Mouse (Mus musculus): ENCODE results near the gene Sumo3. TPM values are rescaled to one million over a fixed set of nuclear protein-coding genes. Genes with fewer than 3 reads are reported as not detected.

Gene Sumo3
- 322 and 326 TPM in 2 replicates for polyA plus RNA-seq (2016; fragmentation: Nextera tagmentation; extraction: Ambion mirVana)

- Histone ChIP-seq H3K27me3 (no peaks in the 10 kb centered on the region), H3K4me1 (peaks cover 20% of the 10 kb centered on the region), H3K36me3 (replicated peaks) (peaks cover 16% of the 10 kb centered on the region), H3K9ac (peak within 1 kb of the TSS; percentile 77), H3K27ac (peak within 1 kb of the TSS; percentile 93), H3K4me3 (replicated peaks) (peak within 1 kb of the TSS; percentile 71), H3K9me3 (0 out of 2 replicates have a peak, but pooled peaks cover 5% of the 10 kb centered on the region), H3K4me2 (peak within 1 kb of the TSS; percentile 83)
- under 1% methylated on average over 100 of the region's 119 CpGs for WGBS
- peak; percentile 93 for ATAC-seq (ENCODE audit: low FRiP score)
These were observed at the start of gene Sumo3, which contains the start of gene Gm49325 for GRCm38 (mm10) chr10:77605908-77606826. Sumo3 (plus strand) TSS chr10:77606097. Gm49325 (plus strand) TSS chr10:77606197.

GRCm38 (mm10) chr10:77556631-77557030 is 49.3 kb upstream of the Sumo3 start:
- Histone ChIP-seq H3K27ac (no peak overlapping the region), H3K9ac (no peak overlapping the region), H3K9me3 (no peaks in the 10 kb centered on the region), H3K4me2 (no peak overlapping the region), H3K4me1 (no peaks in the 10 kb centered on the region), H3K4me3 (replicated peaks) (no peak overlapping the region), H3K36me3 (replicated peaks) (no peaks in the 10 kb centered on the region), H3K27me3 (no peaks in the 10 kb centered on the region)
- WGBS = 90% methylated on average over 7 of the region's 7 CpGs
- no peak for ATAC-seq (ENCODE audit: low FRiP score)

GRCm38 (mm10) chr10:77557641-77558040 is 48.3 kb upstream of the Sumo3 start:
- no peak for ATAC-seq (ENCODE audit: low FRiP score)
- Histone ChIP-seq H3K9me3 (no peaks in the 10 kb centered on the region), H3K4me2 (no peak overlapping the region), H3K4me1 (no peaks in the 10 kb centered on the region), H3K9ac (no peak overlapping the region), H3K36me3 (replicated peaks) (no peaks in the 10 kb centered on the region), H3K4me3 (replicated peaks) (no peak overlapping the region), H3K27ac (no peak overlapping the region), H3K27me3 (no peaks in the 10 kb centered on the region)
- 83% methylated on average over 4 of the region's 4 CpGs for WGBS

GRCm38 (mm10) chr10:77560090-77560489 is 45.8 kb upstream of the Sumo3 start:
- no peaks in the 10 kb centered on the region for H3K4me1 ChIP-seq
- no peak overlapping the region for H3K4me3 ChIP-seq (replicated peaks)
- H3K27me3 ChIP-seq = no peaks in the 10 kb centered on the region
- no peak overlapping the region for H3K4me2 ChIP-seq
- ATAC-seq (ENCODE audit: low FRiP score) = no peak
- 86% methylated on average over 11 of the region's 11 CpGs for WGBS
- no peaks in the 10 kb centered on the region for H3K36me3 ChIP-seq (replicated peaks)
- H3K27ac ChIP-seq = no peak overlapping the region
- no peak overlapping the region for H3K9ac ChIP-seq
- no peaks in the 10 kb centered on the region for H3K9me3 ChIP-seq

- no peak for ATAC-seq (ENCODE audit: low FRiP score)
- no peaks in the 10 kb centered on the region for H3K4me1 ChIP-seq
- no peaks in the 10 kb centered on the region for H3K36me3 ChIP-seq (replicated peaks)
- WGBS = 87% methylated on average over 9 of the region's 9 CpGs
- H3K4me2 ChIP-seq = no peak overlapping the region
- no peak overlapping the region for H3K9ac ChIP-seq
- no peaks in the 10 kb centered on the region for H3K27me3 ChIP-seq
- no peaks in the 10 kb centered on the region for H3K9me3 ChIP-seq
- no peak overlapping the region for H3K27ac ChIP-seq
- no peak overlapping the region for H3K4me3 ChIP-seq (replicated peaks)
These were observed 45.1 kb upstream of the Sumo3 start for GRCm38 (mm10) chr10:77560830-77561229.

GRCm38 (mm10) chr10:77561508-77561907 is 44.4 kb upstream of the Sumo3 start:
- H3K4me1 ChIP-seq = no peaks in the 10 kb centered on the region
- no peak for ATAC-seq (ENCODE audit: low FRiP score)
- 74% methylated on average over 2 of the region's 2 CpGs for WGBS
- H3K4me2 ChIP-seq = no peak overlapping the region
- no peaks in the 10 kb centered on the region for H3K9me3 ChIP-seq
- H3K4me3 ChIP-seq (replicated peaks) = no peak overlapping the region
- H3K27ac ChIP-seq = no peak overlapping the region
- no peaks in the 10 kb centered on the region for H3K36me3 ChIP-seq (replicated peaks)
- no peak overlapping the region for H3K9ac ChIP-seq
- H3K27me3 ChIP-seq = no peaks in the 10 kb centered on the region

GRCm38 (mm10) chr10:77565005-77565404 is 40.9 kb upstream of the Sumo3 start:
- H3K27me3 ChIP-seq = no peaks in the 10 kb centered on the region
- WGBS = 84% methylated on average over 8 of the region's 8 CpGs

GRCm38 (mm10) chr10:77566651-77567050 is 39.2 kb upstream of the Sumo3 start:
- ATAC-seq (ENCODE audit: low FRiP score) = no peak
- H3K9ac ChIP-seq = no peak overlapping the region
- no peaks in the 10 kb centered on the region for H3K27me3 ChIP-seq
- peaks cover 7% of the 10 kb centered on the region for H3K4me1 ChIP-seq
- H3K4me3 ChIP-seq (replicated peaks) = no peak overlapping the region
- H3K36me3 ChIP-seq (replicated peaks) = no peaks in the 10 kb centered on the region
- 35% methylated on average over 8 of the region's 8 CpGs for WGBS
- no peak overlapping the region for H3K27ac ChIP-seq
- H3K9me3 ChIP-seq = no peaks in the 10 kb centered on the region
- H3K4me2 ChIP-seq = no peak overlapping the region

More at GRCm38 (mm10) chr10:77565005-77565404, 40.9 kb upstream of the Sumo3 start:
- Histone ChIP-seq H3K9me3 (no peaks in the 10 kb centered on the region), H3K27ac (no peak overlapping the region), H3K4me3 (replicated peaks) (no peak overlapping the region), H3K4me1 (peaks cover 7% of the 10 kb centered on the region), H3K4me2 (no peak overlapping the region), H3K9ac (no peak overlapping the region), H3K36me3 (replicated peaks) (no peaks in the 10 kb centered on the region)
- no peak for ATAC-seq (ENCODE audit: low FRiP score)

GRCm38 (mm10) chr10:77569481-77569880 is 36.4 kb upstream of the Sumo3 start:
- 38% methylated on average over 7 of the region's 7 CpGs for WGBS
- Histone ChIP-seq H3K4me2 (no peak overlapping the region), H3K4me1 (peaks cover 7% of the 10 kb centered on the region), H3K36me3 (replicated peaks) (no peaks in the 10 kb centered on the region), H3K4me3 (replicated peaks) (no peak overlapping the region), H3K27me3 (no peaks in the 10 kb centered on the region), H3K9me3 (no peaks in the 10 kb centered on the region), H3K27ac (no peak overlapping the region), H3K9ac (no peak overlapping the region)
- ATAC-seq (ENCODE audit: low FRiP score) = no peak

- H3K4me1 ChIP-seq = peaks cover 7% of the 10 kb centered on the region
- 66% methylated on average over 6 of the region's 6 CpGs for WGBS
These were observed 35.8 kb upstream of the Sumo3 start for GRCm38 (mm10) chr10:77569973-77570658.

GRCm38 (mm10) chr10:77572225-77572624 is 33.7 kb upstream of the Sumo3 start:
- no peak for ATAC-seq (ENCODE audit: low FRiP score)
- Histone ChIP-seq H3K4me1 (peaks cover 7% of the 10 kb centered on the region), H3K27ac (no peak overlapping the region), H3K27me3 (no peaks in the 10 kb centered on the region), H3K4me3 (replicated peaks) (no peak overlapping the region), H3K36me3 (replicated peaks) (no peaks in the 10 kb centered on the region), H3K9me3 (no peaks in the 10 kb centered on the region), H3K4me2 (no peak overlapping the region), H3K9ac (no peak overlapping the region)
- WGBS = 31% methylated on average over 3 of the region's 3 CpGs

More at GRCm38 (mm10) chr10:77569973-77570658, 35.8 kb upstream of the Sumo3 start:
- Histone ChIP-seq H3K36me3 (replicated peaks) (no peaks in the 10 kb centered on the region), H3K4me2 (no peak overlapping the region), H3K9ac (no peak overlapping the region), H3K4me3 (replicated peaks) (no peak overlapping the region), H3K9me3 (no peaks in the 10 kb centered on the region), H3K27ac (no peak overlapping the region), H3K27me3 (no peaks in the 10 kb centered on the region)
- no peak for ATAC-seq (ENCODE audit: low FRiP score)

- Histone ChIP-seq H3K4me2 (no peak overlapping the region), H3K36me3 (replicated peaks) (no peaks in the 10 kb centered on the region), H3K4me1 (peaks cover 7% of the 10 kb centered on the region), H3K4me3 (replicated peaks) (no peak overlapping the region), H3K27me3 (no peaks in the 10 kb centered on the region), H3K9me3 (no peaks in the 10 kb centered on the region), H3K27ac (no peak overlapping the region), H3K9ac (no peak overlapping the region)
- WGBS = 88% methylated on average over 1 of the region's 1 CpGs
- no peak for ATAC-seq (ENCODE audit: low FRiP score)
These were observed 32.7 kb upstream of the Sumo3 start for GRCm38 (mm10) chr10:77573162-77573561.

All from forebrain, embryonic 12.5 days (tissue).